Mouse (Mus musculus): Measurements from ENCODE around the gene Trpm3. TPM values are rescaled to one million over a fixed set of nuclear protein-coding genes. Genes with fewer than 3 reads are reported as not detected.

Trpm3 gene
- polyA plus RNA-seq, 1 experiment from 2014 or later = 5.7 TPM

DNA sequence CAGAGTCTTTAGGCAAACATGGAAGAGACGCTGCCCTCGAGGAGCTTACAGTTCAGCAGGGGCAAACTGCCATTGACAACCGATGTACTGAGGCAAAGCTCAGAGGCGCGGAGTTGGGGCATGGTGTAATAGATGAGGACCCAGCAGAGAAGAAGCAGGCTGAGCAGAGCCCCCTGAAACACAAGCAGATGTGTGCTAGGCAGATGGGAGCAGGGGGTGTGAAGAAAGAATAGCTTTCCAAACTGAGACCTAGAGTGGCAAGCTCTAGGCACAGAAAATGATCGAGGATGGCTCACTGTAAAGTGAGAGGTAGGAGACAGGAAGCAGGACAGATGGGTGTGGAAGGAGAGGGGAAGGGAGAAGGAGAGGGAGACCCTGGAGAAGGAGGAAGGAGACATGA is 792.2 kb downstream of the Trpm3 start:
- no peak for DNase-seq (ENCODE audit: low spot score)
- Histone ChIP-seq H3K27ac (replicated peaks) (no peak overlapping the region), H3K4me1 (no peaks in the 10 kb centered on the region), H3K36me3 (replicated peaks) (no peaks in the 10 kb centered on the region), H3K27me3 (replicated peaks; ENCODE audit: low read depth, poor library complexity, severe bottlenecking) (no peaks in the 10 kb centered on the region), H3K9me3 (no peaks in the 10 kb centered on the region), H3K4me3 (no peak overlapping the region)
- 87% methylated on average over 6 of the region's 6 CpGs for WGBS

DNA sequence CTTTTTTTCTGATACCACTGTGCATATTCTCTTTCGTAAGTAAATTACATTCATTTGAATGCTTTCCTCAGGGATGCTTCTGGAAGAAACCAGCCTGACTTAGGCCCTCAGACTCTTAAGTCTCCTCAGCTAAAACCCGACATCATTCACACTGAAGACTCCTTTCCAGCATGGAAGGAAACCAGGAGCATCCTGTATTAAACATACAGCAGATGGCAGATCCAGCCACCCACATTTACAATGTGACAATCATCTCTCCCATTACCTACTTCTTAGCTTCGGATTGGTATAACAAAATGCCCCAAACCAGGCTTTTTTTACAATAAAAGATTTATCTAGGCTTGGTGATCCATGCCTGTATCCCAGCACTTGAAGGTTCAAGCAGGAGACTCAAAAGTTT is 796.2 kb downstream of the Trpm3 start:
- H3K4me3 ChIP-seq = no peak overlapping the region
- no peaks in the 10 kb centered on the region for H3K27me3 ChIP-seq (replicated peaks; ENCODE audit: low read depth, poor library complexity, severe bottlenecking)
- no peaks in the 10 kb centered on the region for H3K36me3 ChIP-seq (replicated peaks)
- no peak for DNase-seq (ENCODE audit: low spot score)
- H3K27ac ChIP-seq (replicated peaks) = no peak overlapping the region
- WGBS = 81% methylated on average over 3 of the region's 3 CpGs
- H3K9me3 ChIP-seq = no peaks in the 10 kb centered on the region
- H3K4me1 ChIP-seq = peaks cover 8% of the 10 kb centered on the region

DNA sequence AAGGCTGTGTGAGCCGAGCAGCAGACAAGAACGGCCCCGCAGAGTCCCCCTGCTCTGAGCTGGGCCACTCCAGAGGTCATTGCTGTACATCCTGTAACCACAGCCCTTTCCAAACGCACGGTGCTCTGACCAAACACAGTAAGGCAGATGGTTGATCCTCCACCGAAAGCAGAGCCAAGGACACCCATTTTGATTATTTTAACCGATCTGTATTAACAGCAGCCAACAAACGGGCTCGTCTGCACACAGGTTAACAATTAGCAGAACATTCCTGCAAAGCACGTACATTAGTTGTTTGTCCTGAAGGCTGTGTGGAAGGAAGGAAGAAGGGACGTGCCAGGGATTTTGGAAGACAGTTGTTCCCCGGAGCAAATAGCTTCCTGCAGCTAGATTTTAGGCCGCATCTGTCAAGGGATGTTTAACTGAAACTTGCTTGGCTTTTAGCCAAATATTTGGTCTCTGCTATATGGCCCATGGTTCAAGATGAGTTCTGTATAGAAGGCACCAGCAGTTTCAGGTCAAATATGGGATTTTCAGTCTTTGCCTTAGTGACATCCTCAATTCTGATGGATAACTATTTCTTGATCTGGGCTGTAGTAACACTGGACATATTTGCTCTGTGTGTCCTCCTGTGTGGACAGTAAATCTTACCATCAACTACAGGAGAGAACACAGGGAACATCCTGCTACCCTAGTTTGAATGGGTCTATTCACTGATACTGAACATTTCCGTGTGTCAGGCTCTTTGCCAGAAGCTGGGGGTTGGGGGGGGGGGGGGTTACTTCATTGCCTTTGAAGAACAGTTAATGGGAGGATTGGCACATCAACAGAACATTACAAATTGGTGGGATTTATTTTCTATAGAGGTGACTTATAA is 800.2 kb downstream of the Trpm3 start:
- Histone ChIP-seq H3K9me3 (no peaks in the 10 kb centered on the region), H3K4me3 (no peak overlapping the region), H3K36me3 (replicated peaks) (no peaks in the 10 kb centered on the region), H3K27ac (replicated peaks) (no peak overlapping the region), H3K4me1 (peaks cover 13% of the 10 kb centered on the region), H3K27me3 (replicated peaks; ENCODE audit: low read depth, poor library complexity, severe bottlenecking) (no peaks in the 10 kb centered on the region)
- DNase-seq (ENCODE audit: low spot score) = no peak
- 61% methylated on average over 14 of the region's 14 CpGs for WGBS

GRCm38 (mm10) chr19:22939836-22940235 is 801.0 kb downstream of the Trpm3 start:
- no peak overlapping the region for H3K27ac ChIP-seq (replicated peaks)
- no peak for DNase-seq (ENCODE audit: low spot score)
- WGBS = 58% methylated on average over 5 of the region's 5 CpGs
- no peaks in the 10 kb centered on the region for H3K9me3 ChIP-seq
- H3K4me3 ChIP-seq = no peak overlapping the region
- H3K27me3 ChIP-seq (replicated peaks; ENCODE audit: low read depth, poor library complexity, severe bottlenecking) = no peaks in the 10 kb centered on the region
- peaks cover 13% of the 10 kb centered on the region for H3K4me1 ChIP-seq
- no peaks in the 10 kb centered on the region for H3K36me3 ChIP-seq (replicated peaks)

GRCm38 (mm10) chr19:22940487-22940886 is 801.6 kb downstream of the Trpm3 start:
- Histone ChIP-seq H3K4me3 (no peak overlapping the region), H3K27ac (replicated peaks) (no peak overlapping the region), H3K27me3 (replicated peaks; ENCODE audit: low read depth, poor library complexity, severe bottlenecking) (no peaks in the 10 kb centered on the region), H3K36me3 (replicated peaks) (no peaks in the 10 kb centered on the region), H3K4me1 (peaks cover 13% of the 10 kb centered on the region), H3K9me3 (no peaks in the 10 kb centered on the region)
- peak; percentile 33 for DNase-seq (ENCODE audit: low spot score)
- WGBS = 51% methylated on average over 5 of the region's 5 CpGs

DNA sequence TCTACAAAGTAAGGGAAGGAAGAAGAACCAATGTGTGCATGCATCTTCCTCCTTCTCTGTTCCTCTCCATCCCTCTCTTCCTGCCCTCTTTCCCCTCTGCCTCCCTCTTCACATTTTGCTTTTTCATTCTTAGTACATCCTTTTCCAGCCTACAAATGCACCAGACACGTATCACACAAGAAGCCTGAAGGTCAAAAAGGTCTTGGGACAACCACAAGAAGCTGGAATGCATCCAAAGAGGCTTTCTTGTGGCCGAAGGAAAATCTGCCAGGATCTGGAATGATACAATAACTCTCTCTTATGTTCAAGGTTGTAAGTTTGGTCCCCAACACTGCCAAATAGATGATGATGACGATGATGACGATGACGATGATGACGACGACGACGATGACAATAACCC is 802.1 kb downstream of the Trpm3 start:
- 89% methylated on average over 9 of the region's 9 CpGs for whole genome bisulfite sequencing
- Histone ChIP-seq H3K36me3 (replicated peaks) (no peaks in the 10 kb centered on the region), H3K27me3 (replicated peaks; ENCODE audit: low read depth, poor library complexity, severe bottlenecking) (no peaks in the 10 kb centered on the region), H3K4me3 (no peak overlapping the region), H3K4me1 (peaks cover 13% of the 10 kb centered on the region), H3K27ac (replicated peaks) (no peak overlapping the region), H3K9me3 (no peaks in the 10 kb centered on the region)
- DNase-seq (ENCODE audit: low spot score) = no peak

DNA sequence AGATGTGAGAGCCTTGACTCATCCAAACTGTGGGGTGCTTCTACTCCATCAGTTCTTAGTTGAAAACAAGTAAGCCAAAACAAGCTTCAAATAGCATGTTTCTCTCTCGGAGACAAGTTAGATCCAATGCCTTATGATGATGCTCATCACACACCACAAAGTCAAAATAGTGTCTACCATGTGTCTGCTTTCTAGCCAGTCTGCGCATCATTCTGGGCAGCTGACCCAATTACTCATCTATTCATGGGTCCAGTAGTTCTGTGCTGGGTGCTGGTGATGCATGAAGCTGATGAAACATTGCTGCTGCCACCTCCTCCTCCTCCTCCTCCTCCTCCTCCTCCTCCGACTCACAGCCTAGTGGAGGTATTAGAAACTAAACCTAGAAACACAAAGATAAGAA is 813.6 kb downstream of the Trpm3 start:
- Histone ChIP-seq H3K4me1 (no peaks in the 10 kb centered on the region), H3K4me3 (no peak overlapping the region), H3K36me3 (replicated peaks) (no peaks in the 10 kb centered on the region), H3K27me3 (replicated peaks; ENCODE audit: low read depth, poor library complexity, severe bottlenecking) (no peaks in the 10 kb centered on the region), H3K9me3 (no peaks in the 10 kb centered on the region), H3K27ac (replicated peaks) (no peak overlapping the region)
- WGBS = 80% methylated on average over 3 of the region's 3 CpGs
- DNase-seq (ENCODE audit: low spot score) = no peak

- H3K9me3 ChIP-seq = no peaks in the 10 kb centered on the region
- no peaks in the 10 kb centered on the region for H3K36me3 ChIP-seq (replicated peaks)
- no peak overlapping the region for H3K27ac ChIP-seq (replicated peaks)
- no peak for DNase-seq (ENCODE audit: low spot score)
- 92% methylated on average over 4 of the region's 4 CpGs for WGBS
- H3K27me3 ChIP-seq (replicated peaks; ENCODE audit: low read depth, poor library complexity, severe bottlenecking) = no peaks in the 10 kb centered on the region
- H3K4me3 ChIP-seq = no peak overlapping the region
- no peaks in the 10 kb centered on the region for H3K4me1 ChIP-seq
These were observed 814.3 kb downstream of the Trpm3 start for GRCm38 (mm10) chr19:22953191-22953590.

GRCm38 (mm10) chr19:22958414-22958813 is 819.6 kb downstream of the Trpm3 start:
- peaks cover 8% of the 10 kb centered on the region for H3K4me1 ChIP-seq
- H3K27me3 ChIP-seq (replicated peaks; ENCODE audit: low read depth, poor library complexity, severe bottlenecking) = no peaks in the 10 kb centered on the region
- H3K27ac ChIP-seq (replicated peaks) = no peak overlapping the region
- H3K36me3 ChIP-seq (replicated peaks) = no peaks in the 10 kb centered on the region
- H3K4me3 ChIP-seq = no peak overlapping the region
- WGBS = 81% methylated on average over 4 of the region's 4 CpGs
- no peaks in the 10 kb centered on the region for H3K9me3 ChIP-seq
- DNase-seq (ENCODE audit: low spot score) = no peak

DNA sequence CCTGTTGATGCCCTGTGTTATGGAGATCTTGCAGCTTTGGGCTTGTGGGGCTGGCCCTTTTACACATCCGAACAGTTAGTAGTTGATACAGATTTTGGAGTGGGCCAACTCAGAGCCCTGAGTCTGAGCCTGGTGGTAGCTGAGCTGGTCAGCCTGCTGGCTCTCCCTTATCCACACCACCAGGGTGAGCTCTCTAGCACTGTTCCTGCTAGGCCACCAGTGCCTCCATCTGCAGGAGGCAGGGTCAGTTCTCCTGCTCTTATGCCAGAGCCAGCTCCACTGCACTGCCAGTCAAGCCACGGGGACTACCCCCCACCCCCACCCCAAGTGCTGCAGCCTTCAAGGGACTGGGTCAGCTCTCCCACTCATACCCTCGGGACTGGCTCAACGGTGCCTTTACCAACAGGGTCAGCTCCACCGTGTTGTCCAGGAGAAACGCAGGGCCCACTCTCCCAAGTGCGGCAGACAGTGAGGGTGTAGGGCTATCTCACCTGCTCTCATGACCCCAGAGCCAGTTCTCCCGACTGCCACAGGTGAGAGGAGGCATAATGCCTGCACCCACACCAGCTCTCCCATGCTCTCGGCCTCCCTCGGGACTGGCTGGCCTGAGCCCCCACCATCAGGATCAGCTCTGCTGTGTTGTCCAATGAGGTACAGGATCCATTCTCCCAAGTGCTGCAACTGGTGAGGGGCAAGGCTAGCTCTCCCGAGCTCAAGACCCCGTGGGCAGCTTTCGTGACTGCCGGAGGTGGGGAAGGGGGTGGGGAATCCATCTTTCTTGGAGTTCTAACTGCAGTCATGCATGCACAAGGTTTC is 821.8 kb downstream of the Trpm3 start:
- H3K36me3 ChIP-seq (replicated peaks) = no peaks in the 10 kb centered on the region
- 83% methylated on average over 14 of the region's 14 CpGs for WGBS
- no peak overlapping the region for H3K4me3 ChIP-seq
- no peaks in the 10 kb centered on the region for H3K9me3 ChIP-seq
- no peak for DNase-seq (ENCODE audit: low spot score)
- H3K27me3 ChIP-seq (replicated peaks; ENCODE audit: low read depth, poor library complexity, severe bottlenecking) = no peaks in the 10 kb centered on the region
- no peak overlapping the region for H3K27ac ChIP-seq (replicated peaks)
- H3K4me1 ChIP-seq = peaks cover 8% of the 10 kb centered on the region

DNA sequence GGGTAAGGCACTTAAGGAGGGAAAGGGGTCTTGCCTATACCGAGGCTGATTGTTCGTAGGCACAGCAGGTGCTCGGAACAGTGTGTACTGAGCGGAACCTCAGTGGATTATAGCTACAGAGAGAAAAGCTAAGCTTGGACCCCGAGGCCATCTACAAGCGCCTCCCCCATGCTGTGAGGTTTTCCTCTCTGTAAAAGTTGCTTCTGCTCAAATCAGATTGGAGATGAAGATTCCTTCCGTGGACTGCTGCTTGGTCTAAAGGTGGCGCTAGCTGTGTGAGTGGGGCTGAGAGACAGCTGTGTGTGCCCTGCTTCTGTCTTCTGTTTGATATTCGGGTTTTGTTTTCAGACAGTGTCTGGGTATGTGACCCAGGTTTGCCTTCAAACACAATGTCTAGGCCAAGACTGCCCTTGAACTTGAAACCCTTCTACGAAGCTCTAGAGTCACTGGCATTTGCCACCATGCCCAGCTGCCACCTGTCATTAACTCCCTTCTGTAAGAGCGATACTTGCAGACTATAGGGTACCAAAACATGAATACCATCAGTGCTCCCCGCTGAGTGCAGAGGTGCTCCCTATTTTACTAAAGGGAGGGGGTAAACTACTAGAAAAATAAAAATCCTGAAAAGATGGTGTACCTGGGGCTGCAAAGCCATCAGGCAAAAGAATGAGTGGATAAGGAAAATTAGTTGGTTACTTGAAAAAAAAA is 823.3 kb downstream of the Trpm3 start:
- 43% methylated on average over 12 of the region's 12 CpGs for WGBS
- Histone ChIP-seq H3K27ac (replicated peaks) (no peak overlapping the region), H3K4me3 (no peak overlapping the region), H3K9me3 (no peaks in the 10 kb centered on the region), H3K36me3 (replicated peaks) (no peaks in the 10 kb centered on the region), H3K4me1 (peaks cover 8% of the 10 kb centered on the region), H3K27me3 (replicated peaks; ENCODE audit: low read depth, poor library complexity, severe bottlenecking) (no peaks in the 10 kb centered on the region)
- DNase-seq (ENCODE audit: low spot score) = no peak

GRCm38 (mm10) chr19:22962731-22963130 is 823.9 kb downstream of the Trpm3 start:
- no peaks in the 10 kb centered on the region for H3K9me3 ChIP-seq
- no peak overlapping the region for H3K27ac ChIP-seq (replicated peaks)
- WGBS = 45% methylated on average over 8 of the region's 8 CpGs
- no peaks in the 10 kb centered on the region for H3K36me3 ChIP-seq (replicated peaks)
- H3K27me3 ChIP-seq (replicated peaks; ENCODE audit: low read depth, poor library complexity, severe bottlenecking) = no peaks in the 10 kb centered on the region
- H3K4me3 ChIP-seq = no peak overlapping the region
- peaks cover 8% of the 10 kb centered on the region for H3K4me1 ChIP-seq
- DNase-seq (ENCODE audit: low spot score) = no peak

Measured in embryonic facial prominence, embryonic 10.5 days (tissue).